Mouse (Mus musculus): Measurements from ENCODE around the gene Ubtd2.
A peak's percentile ranks its signal among the peaks of the same experiment; 100 is the strongest.

The Ubtd2 gene

GRCm38 (mm10) chr11:32454800-32455506 is at the start of gene Ubtd2:
Ubtd2 (plus strand) TSS chr11:32455370.
- peak; percentile 97 for DNase-seq

DNA sequence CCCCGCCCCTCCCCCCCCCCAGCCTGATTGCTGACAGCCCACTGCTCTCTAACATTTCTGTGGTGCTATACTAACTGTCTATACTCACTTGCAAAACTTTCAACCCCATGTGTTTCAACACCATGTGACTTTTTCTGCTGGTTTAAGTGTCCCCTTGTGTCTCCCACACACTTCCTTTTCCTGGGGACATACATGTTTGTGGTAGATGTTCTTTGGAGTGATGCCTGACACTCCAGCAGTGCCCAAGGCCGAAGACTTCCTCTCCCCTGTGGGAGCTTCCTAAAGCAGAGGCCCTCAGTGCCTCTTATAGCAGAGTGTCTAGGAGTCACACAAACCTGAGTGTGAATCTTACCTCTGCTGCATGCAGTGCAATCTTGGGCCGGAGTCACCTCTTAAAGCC is 47.3 kb upstream of the Ubtd2 start:
- DNase-seq, result no peak

- no peak for DNase-seq
Measured at GRCm38 (mm10) chr11:32409052-32409451, 46.1 kb upstream of the Ubtd2 start.

DNA sequence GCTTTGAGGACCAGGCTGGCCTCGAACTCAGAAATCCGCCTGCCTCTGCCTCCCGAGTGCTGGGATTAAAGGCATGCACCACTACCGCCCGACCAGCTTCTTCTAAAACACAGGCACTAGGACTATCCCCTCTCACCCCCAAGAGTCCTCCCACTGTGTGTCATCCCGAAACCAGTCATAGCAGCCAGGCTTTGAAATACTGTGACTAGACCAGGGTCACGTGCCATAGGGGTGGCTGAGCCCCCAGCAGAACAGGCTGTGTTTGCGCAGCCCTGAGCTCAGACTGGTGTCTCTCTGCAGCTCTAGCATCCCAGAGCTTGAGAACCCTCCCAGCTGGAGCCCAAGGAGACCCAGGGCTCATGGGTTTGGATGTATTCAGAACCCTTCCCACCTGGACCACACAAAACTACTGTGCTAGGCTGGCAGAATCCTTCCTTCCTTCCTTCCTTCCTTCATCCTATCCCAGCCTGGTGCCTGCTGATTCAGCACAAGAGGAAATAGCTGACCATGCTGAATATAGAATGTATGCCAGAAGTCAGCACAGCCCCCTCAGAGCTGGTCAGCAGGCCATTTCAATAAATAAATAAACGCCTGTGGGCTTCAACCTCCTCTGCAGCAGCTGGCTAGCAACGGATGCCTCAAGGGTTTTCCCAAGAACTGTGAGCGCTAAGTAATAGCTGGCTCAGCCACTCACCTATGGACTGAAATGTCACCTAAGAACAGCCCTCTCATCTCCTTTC is 45.2 kb upstream of the Ubtd2 start:
- no peak for DNase-seq

DNA sequence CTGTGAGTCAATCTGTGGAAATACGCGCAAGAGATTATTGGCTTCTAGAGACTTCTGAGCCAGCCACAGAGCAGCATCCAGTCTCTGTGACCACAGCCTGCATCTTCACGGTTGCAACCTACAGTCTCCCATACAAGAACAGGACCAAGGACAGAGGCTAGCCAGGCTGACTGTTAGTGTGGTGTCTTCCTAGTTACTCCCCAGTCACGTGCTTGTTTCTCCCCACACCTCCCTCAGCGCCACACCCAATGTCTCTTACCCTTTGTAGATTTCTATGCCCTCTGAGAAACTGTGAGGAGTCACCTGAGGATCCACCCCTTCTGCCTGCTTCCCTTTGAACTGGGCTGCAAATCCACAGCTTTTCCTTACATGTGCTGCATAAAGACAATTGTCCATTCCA is 35.2 kb upstream of the Ubtd2 start:
- DNase-seq, result no peak

- peak; percentile 24 for DNase-seq
Measured at GRCm38 (mm10) chr11:32423311-32423710, 31.9 kb upstream of the Ubtd2 start.

DNA sequence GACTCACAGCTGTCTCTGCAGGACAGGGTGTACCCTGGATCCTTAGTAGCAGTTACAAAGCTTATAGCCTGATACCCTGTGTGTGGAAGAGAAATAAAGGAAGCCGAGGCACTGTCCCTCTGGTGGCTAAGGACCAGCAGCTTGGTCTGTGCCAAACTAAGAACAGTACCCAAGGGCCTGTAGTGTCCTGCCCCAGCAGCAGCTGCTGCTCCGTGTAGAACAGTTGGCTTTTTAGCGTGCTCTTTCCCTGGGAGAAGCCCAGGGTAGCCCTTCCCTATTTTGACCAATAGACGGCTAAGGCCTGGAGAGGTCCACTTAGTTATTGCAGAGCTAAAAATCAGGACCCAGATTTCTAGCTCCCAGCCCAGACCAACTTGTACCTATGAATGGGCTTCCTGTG is 30.6 kb upstream of the Ubtd2 start:
- no peak for DNase-seq

GRCm38 (mm10) chr11:32425043-32425658 is 30.0 kb upstream of the Ubtd2 start:
- no peak for DNase-seq

DNA sequence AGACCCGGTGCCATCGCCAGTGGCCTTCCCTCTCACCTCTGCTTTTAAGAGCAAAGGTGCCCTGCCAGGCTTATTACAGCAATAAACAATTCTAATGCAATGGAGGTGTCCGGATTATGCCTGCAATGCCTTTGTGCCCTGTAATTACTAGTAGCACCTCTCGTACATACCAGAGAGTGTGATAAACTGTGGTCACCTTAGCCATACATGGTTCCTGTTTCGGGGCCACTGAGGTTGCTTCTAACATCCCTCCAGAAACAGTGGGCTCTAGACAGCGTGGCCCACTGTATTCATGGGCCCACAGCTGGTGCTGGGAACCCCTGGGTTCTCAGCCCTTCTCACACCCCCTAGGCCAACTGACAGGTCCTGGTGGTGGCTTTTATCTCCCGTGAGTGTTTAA is 27.6 kb upstream of the Ubtd2 start:
- no peak for DNase-seq

GRCm38 (mm10) chr11:32435410-32436060 is 19.6 kb upstream of the Ubtd2 start:
- DNase-seq, result no peak

DNA sequence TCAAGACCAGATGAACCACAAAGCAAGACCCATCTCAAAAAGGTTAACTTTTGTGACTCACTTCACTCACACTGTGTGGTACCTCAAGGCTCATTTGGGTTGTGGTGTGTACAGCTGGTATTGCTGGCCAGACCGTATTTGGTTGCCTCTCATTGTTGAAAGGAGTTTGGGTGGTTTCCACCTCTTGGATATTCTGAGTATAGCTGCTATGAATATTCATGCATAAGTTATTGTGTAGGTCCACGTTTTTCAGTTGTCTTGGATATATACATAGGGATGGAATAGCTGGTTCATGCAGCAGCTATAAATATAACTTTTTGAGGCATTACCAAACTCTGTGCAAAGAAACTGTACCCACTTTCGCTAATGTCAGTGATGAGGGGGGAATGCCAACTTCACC is 12.6 kb upstream of the Ubtd2 start:
- DNase-seq, result no peak

- DNase-seq, result no peak
Measured at GRCm38 (mm10) chr11:32444266-32444665, 10.9 kb upstream of the Ubtd2 start.

GRCm38 (mm10) chr11:32445135-32445534 is 10.0 kb upstream of the Ubtd2 start:
- no peak for DNase-seq

GRCm38 (mm10) chr11:32445637-32446226 is 9.4 kb upstream of the Ubtd2 start:
- DNase-seq, result no peak

DNA sequence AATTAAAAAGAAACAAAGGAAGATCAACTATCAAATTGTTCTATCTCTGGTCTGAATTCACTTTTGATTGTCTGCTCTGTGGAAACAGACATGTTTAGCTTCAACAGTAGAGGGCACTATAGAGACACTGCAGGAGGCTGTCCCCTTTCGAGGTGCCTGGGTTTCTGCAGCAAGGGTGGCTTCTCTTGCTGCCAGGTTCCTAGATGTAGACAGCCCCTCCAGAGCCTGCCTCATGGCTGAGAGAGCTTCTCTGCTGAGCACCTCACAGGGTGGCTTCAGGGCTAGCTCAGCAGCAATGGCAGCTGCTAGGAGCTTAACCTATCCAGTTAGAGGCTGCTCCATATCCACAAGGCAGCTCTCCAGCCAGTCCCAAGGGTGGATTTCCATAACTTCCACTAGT is 5.0 kb upstream of the Ubtd2 start:
- peak; percentile 89 for DNase-seq

GRCm38 (mm10) chr11:32451306-32451705 is 3.9 kb upstream of the Ubtd2 start:
- DNase-seq, result no peak

DNA sequence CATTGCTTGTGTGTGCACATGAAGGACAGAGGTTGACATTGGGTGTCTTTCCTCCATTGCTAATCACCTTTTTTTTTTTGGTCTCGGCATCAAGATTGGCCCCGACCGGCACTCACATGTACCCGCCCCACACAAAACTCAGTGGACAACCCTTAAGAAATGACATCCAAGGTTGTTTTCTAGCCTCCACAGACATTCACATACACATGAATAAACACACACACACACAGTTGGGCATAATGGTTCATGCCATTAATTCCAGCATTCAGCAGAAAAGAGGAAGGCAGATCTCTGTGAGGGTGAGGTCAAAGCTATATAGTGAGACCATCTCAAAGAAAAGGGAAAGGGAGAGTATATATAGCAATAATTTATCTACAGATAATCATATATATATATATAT is 2.4 kb upstream of the Ubtd2 start:
- DNase-seq, result no peak

GRCm38 (mm10) chr11:32453353-32453915 is 1.7 kb upstream of the Ubtd2 start:
- DNase-seq, result no peak

GRCm38 (mm10) chr11:32454231-32454799 is 855 bp upstream of the Ubtd2 start:
- no peak for DNase-seq

- peak; percentile 57 for DNase-seq
Measured at GRCm38 (mm10) chr11:32455507-32456141, 454 bp downstream of the Ubtd2 start.

DNA sequence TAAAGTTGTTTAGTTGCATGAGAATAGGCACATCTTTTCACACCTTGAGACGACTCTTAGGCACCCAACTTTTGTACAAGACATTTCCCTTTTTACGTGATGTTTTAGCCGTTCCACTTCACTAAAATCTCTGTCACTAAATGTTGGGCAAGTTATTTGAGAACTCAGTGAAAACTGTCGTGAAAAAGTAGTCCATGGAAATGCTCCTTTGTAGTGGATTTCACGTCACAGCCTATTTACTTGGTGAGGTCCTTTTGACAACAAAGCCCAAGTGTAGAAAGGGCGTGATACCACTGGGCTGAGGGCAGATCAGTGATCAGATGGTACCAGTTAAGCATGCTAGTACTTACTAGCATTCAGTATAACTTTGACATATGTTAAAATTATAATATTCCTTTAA is 1.2 kb downstream of the Ubtd2 start:
- no peak for DNase-seq

DNA sequence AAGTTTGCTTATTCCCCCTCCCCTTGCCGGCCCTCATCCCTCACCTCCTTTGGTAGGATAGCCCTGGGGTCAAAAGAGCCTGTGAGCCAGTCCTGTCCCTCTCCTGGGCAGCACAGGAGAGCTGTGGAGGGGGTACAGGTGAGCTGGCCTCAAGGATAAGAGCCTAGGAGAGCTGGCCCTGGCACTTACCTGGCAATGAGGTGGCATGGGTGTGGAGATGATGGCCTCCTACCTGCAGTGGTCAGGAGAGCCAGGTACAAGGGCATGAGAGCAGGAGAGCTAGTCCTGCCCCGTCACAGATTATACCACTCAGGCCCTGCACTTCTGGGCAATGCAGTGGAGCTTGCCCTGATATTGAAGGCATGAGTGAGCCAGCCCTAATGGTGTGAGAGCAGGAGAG is 9.1 kb downstream of the Ubtd2 start:
- DNase-seq, result no peak

All from cerebellum, adult 9-10 months (tissue).